Mouse (Mus musculus) ovary, postnatal 10 days (tissue): ENCODE measurements around the gene Alg3.
A peak's percentile ranks its signal among the peaks of the same experiment; 100 is the strongest.

Experiments
- DNase-seq: peaks from one replicate; pipeline ENCODE4 v3.0.0; 2022; ENCODE audit warnings: low spot score

The Alg3 gene

DNA sequence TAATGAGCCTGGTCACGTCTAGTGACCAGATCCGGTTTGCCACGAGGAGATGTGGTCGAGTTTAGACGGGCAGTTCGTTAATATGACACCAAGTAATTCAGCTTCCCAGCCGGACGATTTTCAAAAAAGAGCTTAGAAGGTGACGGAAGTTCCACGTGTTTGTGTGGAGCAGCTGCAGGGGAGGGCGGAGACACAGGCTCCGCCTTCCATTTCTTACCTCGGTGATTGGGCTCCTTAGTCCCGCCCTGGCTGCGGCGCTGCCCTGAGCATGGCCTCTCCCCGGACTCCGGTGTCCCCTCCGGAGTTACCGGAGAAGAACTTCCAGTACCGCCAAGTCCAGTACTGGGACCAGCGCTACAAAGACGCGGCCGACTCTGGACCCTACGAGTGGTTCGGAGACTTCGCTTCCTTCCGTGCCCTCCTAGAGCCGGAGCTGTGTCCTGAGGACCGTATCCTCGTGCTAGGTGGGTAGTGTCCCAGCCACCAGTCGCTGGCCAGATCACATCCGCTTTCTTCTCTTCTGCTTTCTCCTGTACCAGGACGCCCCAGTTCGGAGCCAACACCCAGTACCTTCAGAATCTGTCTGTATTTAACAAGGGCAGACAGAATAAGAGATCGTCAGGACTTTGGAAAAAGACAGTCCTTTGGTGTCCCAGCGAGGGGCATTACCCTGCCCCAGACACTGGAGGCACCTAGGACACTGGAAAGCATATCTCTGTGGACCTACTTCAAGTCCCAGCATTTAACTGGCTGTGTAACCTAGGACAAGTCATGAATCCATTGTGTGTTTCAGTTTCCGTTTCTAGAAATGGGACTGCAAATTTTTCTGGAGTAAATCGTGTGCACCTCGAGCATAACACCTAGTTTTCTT lies at the start of gene Alg3, which contains the start of the genes Eef1akmt4 and Gm49333:
TSS of gene Alg3 (minus strand) at position 379 of the 871 bp plus-strand sequence.
TSS of gene Eef1akmt4 (plus strand) at position 237 of the 871 bp plus-strand sequence.
TSS of gene Gm49333 (plus strand) at position 254 of the 871 bp plus-strand sequence.
- DNase-seq: peak; percentile 57

DNA sequence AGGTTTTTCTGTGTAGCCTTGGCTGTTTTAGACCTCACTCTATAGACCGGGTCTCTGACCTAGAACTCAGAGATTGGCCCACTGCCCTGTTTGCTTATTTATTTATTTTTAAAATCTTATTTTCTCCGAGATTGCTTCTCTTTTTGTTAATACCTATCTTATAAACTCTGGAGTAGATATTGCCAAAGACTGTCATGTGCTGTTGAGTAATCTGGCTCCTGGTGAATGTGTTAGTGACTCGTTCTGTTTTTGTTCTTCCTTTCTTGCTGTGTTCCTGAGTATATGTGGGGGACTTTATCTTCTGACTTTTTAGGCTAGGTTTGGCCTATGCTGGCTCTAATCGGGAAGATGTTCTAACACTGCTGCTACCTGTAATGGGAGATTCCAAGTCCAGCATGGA lies 46.1 kb upstream of the Alg3 start:
- no peak for DNase-seq

DNA sequence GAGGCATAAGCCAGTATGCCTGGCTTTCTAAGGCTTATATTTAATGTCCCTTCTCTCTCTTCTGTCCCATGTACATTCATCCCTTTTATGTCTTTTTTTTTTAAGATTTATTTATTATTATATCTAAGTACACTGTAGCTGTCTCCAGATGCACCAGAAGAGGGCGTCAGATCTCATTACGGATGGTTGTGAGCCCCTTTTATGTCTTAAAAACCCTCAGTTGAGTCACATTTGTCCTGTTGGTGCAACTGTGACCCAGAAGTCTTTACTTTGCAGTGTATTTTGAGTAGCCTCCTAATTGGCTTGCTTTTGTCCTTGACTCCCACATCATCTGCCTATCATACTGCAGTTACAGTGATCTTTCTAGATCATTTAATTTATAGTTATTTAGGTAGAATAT lies 41.8 kb upstream of the Alg3 start:
- no peak for DNase-seq

DNA sequence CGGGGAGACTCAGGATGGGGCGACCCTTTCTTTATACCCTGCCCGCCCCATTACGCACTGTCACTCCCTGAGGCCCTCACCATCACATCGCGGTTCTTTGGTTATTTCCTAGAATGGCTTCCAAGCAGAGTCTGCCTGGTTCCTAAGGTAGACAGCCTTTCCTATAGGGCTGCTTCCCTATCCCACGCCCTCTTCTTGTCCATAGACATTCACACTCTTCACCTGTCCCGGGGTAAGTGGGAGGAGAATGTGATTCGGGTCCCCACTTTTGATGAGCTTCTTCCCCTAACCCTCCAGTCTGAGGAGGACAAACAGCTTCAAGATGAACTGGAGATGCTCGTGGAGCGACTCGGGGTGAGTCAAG lies 40.4 kb upstream of the Alg3 start:
- DNase-seq: no peak

DNA sequence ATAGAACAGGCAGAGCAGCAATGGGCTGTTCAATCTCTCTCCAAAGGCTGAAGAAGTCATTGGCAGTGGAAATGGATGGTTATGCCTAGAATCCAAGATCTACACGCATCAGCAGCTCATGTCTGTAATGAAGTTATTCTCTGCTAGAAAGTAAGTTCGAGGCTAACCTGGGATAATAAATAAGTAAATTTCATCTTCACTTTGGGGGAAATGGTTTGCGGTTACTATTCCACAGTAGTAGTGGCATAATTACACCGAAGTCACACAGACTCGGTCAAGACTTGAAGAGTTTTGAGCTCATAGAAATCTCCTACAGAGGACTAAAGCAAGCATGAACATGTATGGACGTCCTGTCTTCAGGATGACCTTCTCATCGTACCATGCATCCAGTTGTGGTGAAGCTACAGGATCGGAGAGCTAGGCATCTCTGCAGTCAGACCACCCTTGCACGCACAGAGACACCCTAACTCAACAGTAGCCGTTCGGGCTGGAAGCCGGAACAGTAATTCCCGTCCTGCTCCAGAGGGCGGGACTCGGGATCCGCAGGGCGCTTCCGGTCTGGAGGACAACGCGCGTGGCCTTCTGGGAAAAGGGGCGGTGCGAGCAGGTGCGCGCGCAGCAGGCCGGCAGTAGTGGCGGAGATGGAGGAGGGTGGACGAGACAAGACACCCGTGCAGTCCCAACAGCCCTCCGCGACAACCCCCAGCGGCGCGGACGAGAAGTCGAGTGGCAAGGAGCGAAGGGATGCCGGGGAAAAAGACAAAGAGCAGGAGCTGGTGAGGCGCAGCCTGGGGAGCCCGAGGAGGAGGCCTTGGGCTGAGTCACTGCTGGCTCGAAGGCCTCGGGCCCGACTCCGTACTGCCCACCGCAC lies 39.8 kb upstream of the Alg3 start, which contains the start of gene Psmd2:
TSS of gene Psmd2 (plus strand) at position 577 of the 871 bp plus-strand sequence.
- DNase-seq: peak; percentile 95

DNA sequence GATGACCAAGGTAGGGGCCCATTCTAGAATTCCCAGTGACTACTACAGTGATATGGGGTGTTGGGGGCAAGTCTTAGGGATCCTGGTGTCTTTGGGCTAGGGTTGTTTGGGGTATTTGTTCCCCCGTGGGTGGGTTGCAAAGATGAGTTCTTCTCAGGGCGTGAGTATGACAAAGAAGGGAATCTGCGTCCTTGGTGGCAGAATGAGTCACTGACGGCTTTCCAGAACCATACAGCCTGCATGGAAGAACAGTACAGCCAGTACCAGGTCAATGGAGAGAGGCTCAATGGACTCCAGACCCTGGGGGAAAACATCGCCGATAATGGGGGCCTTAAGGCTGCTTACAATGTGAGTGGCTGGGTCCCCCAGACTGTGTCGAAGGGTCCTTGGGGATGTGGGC lies 32.4 kb upstream of the Alg3 start:
- DNase-seq: no peak

DNA sequence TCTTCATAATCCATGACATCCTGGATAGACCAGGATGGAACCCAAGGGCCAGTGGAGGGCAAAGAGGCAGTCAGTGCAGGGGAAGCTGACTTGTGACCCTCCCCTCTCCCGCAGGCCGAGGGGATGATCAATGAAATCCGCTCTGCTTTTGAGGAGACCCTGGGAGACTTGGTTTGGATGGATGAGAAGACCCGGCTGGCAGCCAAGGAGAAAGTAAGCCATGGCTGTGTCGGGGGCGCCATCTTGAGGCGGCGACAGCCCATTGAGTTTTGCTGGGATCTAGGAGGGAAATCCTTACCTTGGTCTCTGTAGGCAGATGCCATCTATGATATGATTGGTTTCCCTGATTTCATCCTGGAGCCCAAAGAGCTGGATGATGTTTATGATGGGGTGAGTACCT lies 30.6 kb upstream of the Alg3 start:
- peak; percentile 32 for DNase-seq

DNA sequence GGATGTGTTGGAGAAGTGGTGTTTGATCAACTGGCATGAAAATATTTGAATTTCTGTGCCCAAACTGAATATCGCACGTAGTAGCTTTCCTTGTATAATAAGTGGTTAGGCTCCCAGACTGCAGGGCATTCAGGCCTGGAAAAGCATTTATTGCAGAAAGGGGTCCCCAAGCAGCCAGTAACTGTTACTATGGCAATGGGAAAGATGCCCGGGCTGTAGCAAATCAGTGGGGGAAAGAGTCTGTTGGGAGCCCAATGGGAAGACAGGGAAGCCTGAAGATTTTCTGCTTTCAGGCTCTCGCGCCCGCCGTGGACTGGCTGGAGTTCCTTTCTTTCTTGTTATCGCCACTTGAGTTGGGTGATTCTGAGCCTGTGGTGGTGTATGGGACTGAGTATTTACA lies 26.8 kb upstream of the Alg3 start:
- no peak for DNase-seq

DNA sequence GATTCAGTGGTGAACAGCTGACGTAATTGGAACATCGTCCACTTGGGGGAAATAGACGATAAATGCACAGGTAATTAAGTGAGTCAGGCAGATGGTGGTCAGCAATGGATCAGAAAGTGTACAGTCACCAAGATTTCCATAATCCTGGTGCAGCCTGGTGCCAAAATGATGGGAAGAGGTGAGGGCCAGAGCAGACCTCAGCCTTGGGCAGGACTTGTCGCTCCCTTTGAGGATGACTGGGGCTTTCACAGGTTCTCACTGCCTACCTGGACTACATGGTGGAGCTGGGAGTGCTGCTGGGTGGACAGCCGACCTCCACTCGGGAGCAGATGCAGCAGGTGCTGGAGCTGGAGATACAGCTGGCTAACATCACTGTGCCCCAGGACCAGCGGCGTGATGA lies 25.9 kb upstream of the Alg3 start:
- no peak for DNase-seq

DNA sequence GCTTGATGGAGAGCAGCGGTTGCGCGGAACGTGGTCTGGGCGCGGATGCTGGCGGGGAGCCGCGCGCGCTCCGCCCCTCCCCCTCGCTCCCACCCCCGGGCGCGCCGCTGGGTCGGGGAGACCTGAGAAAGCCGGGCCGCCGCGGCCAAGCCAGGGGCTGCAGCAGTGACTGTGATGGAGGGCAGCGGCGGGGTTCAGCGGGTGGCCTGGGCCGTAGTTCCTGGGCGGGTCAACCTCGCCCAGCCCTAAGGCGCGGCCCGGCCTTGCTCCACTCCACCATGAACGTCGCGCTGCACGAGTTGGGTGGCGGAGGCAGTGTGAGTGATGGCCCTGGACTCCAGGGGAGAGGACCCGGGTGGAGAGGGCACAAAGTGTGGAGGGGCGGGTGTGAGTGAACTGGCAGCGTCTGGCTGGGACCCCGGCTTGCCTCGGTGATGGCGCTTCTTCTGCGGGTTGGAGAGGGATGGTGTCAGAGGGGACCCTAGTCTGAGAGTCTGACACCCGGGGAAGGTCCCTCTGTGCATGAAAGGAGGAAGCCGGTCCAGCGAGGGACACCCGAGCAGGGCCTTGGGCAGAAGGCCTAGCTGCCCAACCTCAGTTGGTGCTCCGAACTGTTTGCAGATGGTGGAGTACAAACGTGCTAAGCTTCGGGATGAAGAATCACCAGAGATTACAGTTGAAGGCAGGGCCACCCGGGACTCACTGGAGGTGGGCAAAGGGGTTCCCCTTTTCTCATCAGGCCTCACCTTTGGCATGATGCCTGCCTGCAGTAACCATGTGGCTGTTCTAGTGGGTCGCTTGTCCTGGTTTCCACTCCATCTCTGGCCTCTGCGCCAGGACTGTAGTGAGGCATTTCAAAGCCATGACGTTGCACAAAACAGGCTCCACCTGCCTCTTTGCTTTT lies 18.4 kb upstream of the Alg3 start, which contains the start of gene Ece2:
TSS of gene Ece2 (plus strand) at position 98 of the 904 bp plus-strand sequence.
- DNase-seq: no peak

DNA sequence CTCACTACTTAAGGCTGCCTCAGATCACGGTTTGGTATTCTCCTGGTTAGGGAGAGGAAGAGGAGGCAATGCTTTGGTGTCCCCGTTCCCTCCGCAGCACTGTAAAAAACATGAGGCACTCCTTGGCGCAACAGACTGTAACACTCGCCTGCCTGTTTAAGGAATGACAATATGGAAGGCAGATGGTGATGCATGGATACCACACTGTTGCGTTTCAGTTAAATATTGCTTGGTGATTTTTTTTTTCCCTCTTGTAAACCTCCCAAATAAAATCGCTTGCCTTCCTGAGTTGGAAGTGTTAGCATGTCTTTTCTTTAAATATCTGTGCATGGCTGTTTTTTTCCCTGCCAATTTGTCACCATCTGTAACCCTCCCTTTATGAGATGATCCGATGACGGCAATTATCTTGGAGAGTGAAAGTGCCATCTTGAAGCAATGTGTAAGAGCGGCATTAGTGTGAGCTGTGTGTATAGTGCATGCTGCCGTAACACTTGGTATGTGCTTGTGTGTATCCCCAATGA lies 17.4 kb upstream of the Alg3 start:
- no peak for DNase-seq

DNA sequence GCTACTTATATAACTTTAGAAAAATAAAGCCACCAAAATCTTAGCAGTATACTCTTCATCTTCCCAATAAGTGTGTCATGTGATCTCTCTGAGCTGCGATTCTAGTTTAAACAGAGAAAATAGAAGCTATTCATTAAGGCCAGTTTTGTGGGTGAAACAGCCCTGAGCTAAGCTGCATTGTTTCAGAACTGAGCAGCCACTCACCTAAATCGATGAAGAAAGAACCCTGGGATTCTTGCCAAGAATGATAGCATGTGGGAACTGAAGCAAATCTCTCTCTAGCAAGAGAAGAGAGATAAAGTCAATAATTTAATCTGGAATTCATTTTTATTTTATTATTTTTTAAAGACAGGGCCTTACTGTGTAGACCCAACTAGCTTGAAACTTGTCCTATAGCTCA lies 11.7 kb upstream of the Alg3 start:
- no peak for DNase-seq

DNA sequence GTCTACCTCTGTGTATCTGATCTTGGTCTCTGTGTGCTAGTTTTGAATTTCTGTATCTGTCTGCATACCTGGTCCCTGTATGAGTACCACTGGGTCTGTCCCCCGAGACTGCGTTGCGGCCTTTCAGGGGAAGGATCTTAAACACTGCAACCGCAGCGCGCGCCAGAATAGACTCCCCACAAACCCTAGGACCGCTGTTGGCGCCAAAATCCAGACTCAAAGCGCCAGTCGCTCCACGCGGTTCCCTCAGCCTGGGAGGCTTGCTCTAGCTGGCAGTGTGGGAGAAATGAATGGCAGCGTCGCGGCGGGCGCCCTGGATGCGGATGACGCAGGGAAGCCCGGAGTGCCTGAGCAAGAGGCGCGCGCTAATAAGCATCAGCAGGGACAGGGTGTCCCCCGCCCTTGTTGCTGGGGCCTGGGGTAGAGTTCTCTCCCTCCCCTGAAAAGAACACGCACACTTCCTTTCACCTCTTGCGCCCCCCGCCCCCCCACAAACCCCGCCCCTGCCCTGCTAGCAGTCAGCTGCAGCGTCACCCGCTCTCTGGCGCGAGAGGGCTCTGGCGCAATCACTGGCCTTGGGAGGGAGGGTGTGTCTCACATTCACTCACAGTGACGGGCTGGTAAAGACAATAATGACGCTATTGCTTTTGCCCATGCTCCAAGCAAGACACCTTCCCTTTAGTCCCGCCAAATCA lies 10.6 kb upstream of the Alg3 start:
- DNase-seq: no peak

DNA sequence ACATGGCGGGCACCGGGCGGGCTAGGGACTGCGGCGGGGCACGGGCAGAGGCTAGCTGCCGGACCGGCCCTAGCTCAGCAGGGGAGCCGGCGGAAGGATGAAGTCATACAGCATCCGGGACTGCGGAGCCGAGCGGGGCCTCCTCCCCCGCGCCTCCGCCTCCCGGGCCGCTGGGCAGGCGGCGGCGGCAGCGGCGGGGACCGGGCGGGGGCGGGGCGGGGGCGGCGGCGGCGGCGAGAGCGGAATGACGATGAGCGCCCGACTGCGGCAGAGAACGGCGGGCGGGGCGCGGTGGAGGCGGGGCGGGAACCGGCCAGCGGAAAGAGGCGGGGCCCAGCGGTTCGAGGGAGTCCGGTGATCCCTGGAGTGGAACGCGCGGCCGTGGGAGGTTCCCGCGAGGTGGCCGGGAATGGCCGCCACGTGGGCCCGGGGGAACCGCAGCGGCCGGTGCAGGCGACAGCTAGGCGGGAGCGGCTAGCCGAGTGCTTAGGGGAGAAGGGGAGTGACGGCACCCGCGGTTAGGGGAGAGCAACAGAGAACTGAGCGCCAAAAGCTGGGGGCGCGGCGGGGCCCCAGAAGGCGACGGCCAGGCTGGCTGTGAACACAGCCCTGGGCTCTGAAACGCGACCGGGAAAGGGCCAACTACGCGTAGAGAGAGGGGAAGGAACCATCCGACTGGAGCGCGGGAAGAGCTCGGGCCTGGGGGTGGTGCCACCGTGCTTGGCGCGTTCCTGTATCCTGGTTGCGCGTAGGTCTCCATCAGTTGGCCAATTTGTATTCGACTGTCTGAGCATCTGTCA lies 9.9 kb upstream of the Alg3 start, which contains the start of gene Camk2n2:
TSS of gene Camk2n2 (minus strand) at position 97 of the 800 bp plus-strand sequence.
- peak; percentile 21 for DNase-seq

DNA sequence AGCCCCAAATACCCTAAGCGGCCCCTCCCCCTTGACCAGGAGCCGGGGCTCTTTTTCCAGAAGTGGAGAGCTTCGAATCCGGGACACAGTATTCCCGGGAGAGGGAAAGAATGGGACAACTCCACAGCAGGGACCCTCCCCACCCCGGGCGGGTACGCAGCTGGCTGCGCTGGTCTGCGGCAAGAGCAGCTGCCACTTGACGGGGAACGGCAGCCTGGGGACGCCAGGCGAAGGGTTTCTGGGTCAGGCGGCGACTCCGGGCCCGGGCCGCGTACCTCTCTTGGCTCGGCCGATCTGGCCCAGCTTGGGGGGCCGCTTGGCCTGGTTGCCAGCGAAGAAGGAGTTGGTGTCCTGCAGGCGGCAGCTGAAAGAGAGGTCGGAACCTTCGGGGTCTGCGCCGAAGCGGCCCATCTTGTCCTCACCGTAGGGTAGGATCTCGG lies 9.2 kb upstream of the Alg3 start:
- no peak for DNase-seq

DNA sequence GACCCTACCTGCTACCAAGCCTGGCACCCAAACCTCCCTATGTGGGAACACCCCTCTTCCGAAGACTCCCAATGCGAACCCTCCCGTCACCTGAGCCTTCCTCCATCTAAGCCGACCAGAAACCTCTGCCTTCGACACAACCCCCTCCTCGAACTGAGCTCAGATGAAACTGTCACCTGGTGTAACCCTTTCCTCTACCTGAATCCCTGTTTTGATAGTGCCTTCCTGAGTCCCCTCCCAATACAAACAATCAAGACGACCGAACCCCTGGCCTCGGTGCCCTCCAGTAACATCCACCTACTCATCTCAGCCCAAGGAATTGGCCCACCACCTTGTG lies 8.8 kb upstream of the Alg3 start:
- DNase-seq: no peak

DNA sequence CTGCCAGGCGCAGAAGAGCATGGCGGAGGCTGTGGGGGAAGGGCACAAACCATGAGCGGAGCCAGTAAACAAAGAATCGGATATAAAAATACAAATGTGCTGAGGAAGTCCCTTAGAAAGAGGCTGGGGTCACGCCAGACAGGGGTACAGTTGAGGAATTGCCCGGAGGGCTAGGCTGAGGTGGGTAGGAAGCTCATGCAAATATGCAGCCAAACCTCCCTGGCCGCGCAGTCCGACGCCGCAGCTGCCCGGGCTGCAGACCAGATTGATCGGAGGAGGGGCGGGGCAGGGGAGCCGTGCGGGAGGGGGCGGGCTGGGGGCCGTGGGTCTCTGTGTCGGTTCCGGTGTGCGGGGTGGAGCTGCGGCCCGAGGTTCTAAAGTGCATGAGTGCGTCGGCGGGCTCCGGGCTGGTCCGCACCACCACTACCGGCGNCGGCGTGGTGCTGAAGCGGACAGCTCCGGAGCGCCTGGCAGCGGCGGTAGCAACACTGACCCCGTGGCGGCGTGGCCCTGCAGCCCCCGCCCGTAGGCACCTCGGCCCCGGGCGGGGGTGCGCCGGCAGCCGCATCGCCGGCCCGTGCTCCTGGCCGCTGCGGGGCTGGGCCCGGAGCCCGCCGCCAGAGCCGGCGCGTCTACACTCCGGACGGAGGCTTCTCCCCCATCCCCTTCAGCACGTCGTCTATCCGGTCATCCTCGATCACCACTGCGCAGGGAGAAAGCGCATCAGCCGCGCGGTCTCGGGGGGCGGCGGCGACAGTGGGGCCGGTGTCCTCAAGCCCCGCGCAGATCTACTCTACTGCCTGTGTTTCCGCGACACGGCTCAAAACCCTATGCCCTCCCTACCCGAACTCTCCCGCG lies 8.2 kb upstream of the Alg3 start:
- DNase-seq: no peak

DNA sequence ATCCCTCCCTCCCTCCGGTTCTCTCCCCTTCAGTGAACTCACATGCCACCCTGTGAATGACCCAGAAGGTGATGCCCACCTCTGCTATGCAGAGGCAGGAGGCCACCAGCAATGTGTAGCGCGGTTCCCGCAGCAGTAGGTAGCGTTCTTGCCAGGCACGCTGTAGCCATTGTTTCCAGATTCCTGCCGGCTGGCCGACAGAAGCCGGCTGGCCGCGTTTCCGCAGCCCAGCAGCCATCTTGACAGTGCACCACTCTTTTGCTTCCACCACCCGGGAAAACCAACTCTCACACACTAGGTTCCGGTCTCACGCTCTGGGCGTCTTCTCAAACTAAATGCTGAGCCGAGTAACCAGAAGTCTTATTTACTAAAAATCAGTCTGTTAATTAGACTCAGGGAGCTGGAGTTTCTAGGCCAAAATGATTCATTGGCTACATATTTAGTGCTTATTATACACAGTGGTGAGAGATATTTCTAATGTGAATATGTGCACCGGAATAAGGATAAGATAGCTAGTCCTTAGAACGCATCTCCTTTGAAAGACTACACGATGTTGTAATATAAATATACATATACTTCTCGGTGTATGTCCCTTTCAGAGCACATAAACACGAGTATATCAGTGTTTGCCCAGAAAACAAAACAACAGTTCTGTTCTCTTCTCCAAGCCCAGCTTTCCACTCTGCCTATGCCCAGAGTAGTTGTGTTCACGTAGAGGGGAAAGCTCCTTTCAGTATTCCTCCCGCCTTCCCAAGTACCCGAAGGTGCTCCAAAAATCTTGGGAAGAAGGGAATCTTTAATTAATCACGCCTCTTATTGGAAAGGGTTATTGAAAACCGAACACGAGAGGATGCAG lies 806 bp downstream of the Alg3 start:
- DNase-seq: peak; percentile 56
